Mouse (Mus musculus) liver, embryonic 15.5 days (tissue): ENCODE measurements around the gene Ccdc88c. TPM values are rescaled to one million over a fixed set of nuclear protein-coding genes. Genes with fewer than 3 reads are reported as not detected.

Experiments
- ATAC-seq: fragments of 200-750 bp; cut with Nextera tagmentation; 2 replicates; pipeline ENCODE4 v1.8.0; 2017; ENCODE audit warnings: moderate number of reproducible peaks, mild to moderate bottlenecking, moderate library complexity; ENCODE audit not compliant: insufficient read depth
- H3K27ac ChIP-seq: fragments of 300-500 bp; sonication (generic); replicated peaks from 2 replicates; pipeline ENCODE4 v1.5.1; 2015; ENCODE audit warnings: mild to moderate bottlenecking, inconsistent platforms
- H3K27me3 ChIP-seq: fragments of 300-500 bp; sonication (generic); 2 replicates; pipeline ENCODE4 v1.6.1; 2015; ENCODE audit warnings: mild to moderate bottlenecking, inconsistent platforms
- H3K36me3 ChIP-seq: fragments of 300-500 bp; sonication (generic); replicated peaks from 2 replicates; pipeline ENCODE4 v1.6.1; 2015; ENCODE audit warnings: moderate library complexity, mild to moderate bottlenecking, inconsistent platforms
- H3K4me1 ChIP-seq: fragments of 300-500 bp; sonication (generic); replicated peaks from 2 replicates; pipeline ENCODE4 v1.6.1; 2015; ENCODE audit warnings: inconsistent platforms
- H3K4me2 ChIP-seq: fragments of 300-500 bp; sonication (generic); 2 replicates; pipeline ENCODE4 v1.6.1; 2015; ENCODE audit warnings: moderate library complexity, mild to moderate bottlenecking, inconsistent platforms
- H3K4me3 ChIP-seq: fragments of 300-500 bp; sonication (generic); replicated peaks from 2 replicates; pipeline ENCODE4 v1.5.1; 2015; ENCODE audit warnings: mild to moderate bottlenecking, inconsistent platforms
- H3K9ac ChIP-seq: fragments of 300-500 bp; sonication (generic); 2 replicates; pipeline ENCODE4 v1.6.1; 2015; ENCODE audit warnings: moderate library complexity, mild to moderate bottlenecking, inconsistent platforms
- H3K9me3 ChIP-seq: fragments of 300-500 bp; sonication (generic); replicated peaks from 2 replicates; pipeline ENCODE4 v1.6.1; 2016; ENCODE audit warnings: inconsistent platforms
- WGBS: fragments of 180-500 bp; shearing (Covaris S2); methylation state at CpG from one replicate; pipeline ENCODE4 v1.1.7; 2015; ENCODE audit warnings: mixed read lengths; ENCODE audit not compliant: insufficient replicate concordance; 5-methylcytosine and 5-hydroxymethylcytosine counted together
- polyA plus RNA-seq: library from polyadenylated mRNA; unstranded; fragments of >200 nt; fragmentation: Nextera tagmentation; extraction: Ambion mirVana; gene quantifications from 2 replicates; pipeline ENCODE4 v1.2.1, GENCODE M21; 2015

The Ccdc88c gene
- 5.5 TPM in 2 replicates for polyA plus RNA-seq

GRCm38 (mm10) chr12:101028954-101029731 lies at the start of gene Ccdc88c:
Ccdc88c (minus strand) TSS chr12:101029056.
- Histone ChIP-seq H3K36me3 (peaks cover 6% of the 10 kb centered on the region), H3K4me2 (peak within 1 kb of the TSS; percentile 98), H3K27me3 (no peaks in the 10 kb centered on the region), H3K9me3 (no peaks in the 10 kb centered on the region), H3K27ac (peak within 1 kb of the TSS; percentile 95), H3K4me3 (peak within 1 kb of the TSS; percentile 89), H3K4me1 (peaks cover 57% of the 10 kb centered on the region), H3K9ac (peak within 1 kb of the TSS; percentile 95)
- ATAC-seq = peak; percentile 85
- WGBS = 1% methylated on average over 50 of the region's 56 CpGs

- H3K4me2 ChIP-seq = no peak overlapping the region; the same call in 1 of the 2 replicates
- ATAC-seq = peak; percentile 49; the same call in 1 of the 2 replicates
- peaks cover 54% of the 10 kb centered on the region for H3K4me1 ChIP-seq
- no peak overlapping the region for H3K27ac ChIP-seq
- peaks cover 39% of the 10 kb centered on the region for H3K36me3 ChIP-seq
- no peak overlapping the region for H3K4me3 ChIP-seq
- H3K9me3 ChIP-seq = no peaks in the 10 kb centered on the region
- H3K27me3 ChIP-seq = no peaks in the 10 kb centered on the region
- H3K9ac ChIP-seq = no peak overlapping the region
Measured at GRCm38 (mm10) chr12:101077955-101078354, 49.1 kb upstream of the Ccdc88c start.

GRCm38 (mm10) chr12:101075433-101075832 lies 46.6 kb upstream of the Ccdc88c start:
- 70% methylated on average over 3 of the region's 3 CpGs for WGBS
- H3K9me3 ChIP-seq = no peaks in the 10 kb centered on the region
- H3K4me2 ChIP-seq = no peak overlapping the region
- ATAC-seq = no peak
- peaks cover 38% of the 10 kb centered on the region for H3K36me3 ChIP-seq
- no peak overlapping the region for H3K27ac ChIP-seq
- H3K27me3 ChIP-seq = no peaks in the 10 kb centered on the region
- H3K9ac ChIP-seq = no peak overlapping the region
- peaks cover 41% of the 10 kb centered on the region for H3K4me1 ChIP-seq
- no peak overlapping the region for H3K4me3 ChIP-seq

GRCm38 (mm10) chr12:101074821-101075429 lies 46.1 kb upstream of the Ccdc88c start:
- peaks cover 33% of the 10 kb centered on the region for H3K36me3 ChIP-seq

GRCm38 (mm10) chr12:101069813-101070212 lies 41.0 kb upstream of the Ccdc88c start:
- Histone ChIP-seq H3K27ac (no peak overlapping the region), H3K36me3 (peaks cover 37% of the 10 kb centered on the region), H3K4me1 (peaks cover 8% of the 10 kb centered on the region), H3K9ac (no peak overlapping the region), H3K9me3 (no peaks in the 10 kb centered on the region), H3K4me2 (no peak overlapping the region), H3K27me3 (no peaks in the 10 kb centered on the region), H3K4me3 (no peak overlapping the region)
- ATAC-seq = no peak
- WGBS = 64% methylated on average over 1 of the region's 1 CpGs

More at GRCm38 (mm10) chr12:101074821-101075429, 46.1 kb upstream of the Ccdc88c start:
- no peak for ATAC-seq
- Histone ChIP-seq H3K4me2 (no peak overlapping the region), H3K4me3 (no peak overlapping the region), H3K27ac (no peak overlapping the region), H3K27me3 (no peaks in the 10 kb centered on the region), H3K9ac (no peak overlapping the region), H3K4me1 (peaks cover 36% of the 10 kb centered on the region), H3K9me3 (no peaks in the 10 kb centered on the region)
- WGBS = 77% methylated on average over 4 of the region's 4 CpGs

- H3K4me3 ChIP-seq = no peak overlapping the region
- H3K4me1 ChIP-seq = no peaks in the 10 kb centered on the region; the same call in none of the 2 replicates
- no peak overlapping the region for H3K4me2 ChIP-seq
- no peak overlapping the region for H3K27ac ChIP-seq
- H3K9me3 ChIP-seq = no peaks in the 10 kb centered on the region
- no peaks in the 10 kb centered on the region for H3K27me3 ChIP-seq
- H3K36me3 ChIP-seq = peaks cover 70% of the 10 kb centered on the region
- H3K9ac ChIP-seq = no peak overlapping the region
- 89% methylated on average over 1 of the region's 1 CpGs for WGBS
- ATAC-seq = no peak
Measured at GRCm38 (mm10) chr12:101066329-101066728, 37.5 kb upstream of the Ccdc88c start.

- Histone ChIP-seq H3K27me3 (no peaks in the 10 kb centered on the region), H3K4me2 (no peak overlapping the region), H3K27ac (no peak overlapping the region), H3K4me1 (no peaks in the 10 kb centered on the region), H3K9ac (no peak overlapping the region), H3K36me3 (peaks cover 62% of the 10 kb centered on the region), H3K9me3 (no peaks in the 10 kb centered on the region), H3K4me3 (no peak overlapping the region)
- ATAC-seq = no peak
Measured at GRCm38 (mm10) chr12:101039956-101040355, 11.1 kb upstream of the Ccdc88c start.

- under 1% methylated on average over 67 of the region's 67 CpGs for WGBS
- peak overlapping the region; percentile 89 for H3K4me3 ChIP-seq
Measured at GRCm38 (mm10) chr12:101028247-101028953, 456 bp downstream of the Ccdc88c start.

GRCm38 (mm10) chr12:101027451-101028246 lies 1.2 kb downstream of the Ccdc88c start:
- Histone ChIP-seq H3K9me3 (no peaks in the 10 kb centered on the region), H3K4me1 (peaks cover 70% of the 10 kb centered on the region), H3K4me2 (peak overlapping the region; percentile 98), H3K27me3 (no peaks in the 10 kb centered on the region), H3K36me3 (peaks cover 13% of the 10 kb centered on the region), H3K4me3 (peak overlapping the region; percentile 89), H3K9ac (peak overlapping the region; percentile 95), H3K27ac (peak overlapping the region; percentile 95)
- ATAC-seq = no peak
- 2% methylated on average over 19 of the region's 19 CpGs for WGBS

More at GRCm38 (mm10) chr12:101028247-101028953, 456 bp downstream of the Ccdc88c start:
- H3K27me3 ChIP-seq = no peaks in the 10 kb centered on the region
- ATAC-seq = no peak
- H3K4me2 ChIP-seq = peak overlapping the region; percentile 98
- H3K36me3 ChIP-seq = peaks cover 6% of the 10 kb centered on the region
- H3K9me3 ChIP-seq = no peaks in the 10 kb centered on the region
- peak overlapping the region; percentile 95 for H3K27ac ChIP-seq
- H3K9ac ChIP-seq = peak overlapping the region; percentile 95
- peaks cover 64% of the 10 kb centered on the region for H3K4me1 ChIP-seq

- peaks cover 70% of the 10 kb centered on the region for H3K4me1 ChIP-seq
Measured at GRCm38 (mm10) chr12:101026946-101027345, 1.9 kb downstream of the Ccdc88c start.

More at GRCm38 (mm10) chr12:101026946-101027345, 1.9 kb downstream of the Ccdc88c start:
- 40% methylated on average over 14 of the region's 14 CpGs for WGBS
- Histone ChIP-seq H3K27ac (peak overlapping the region; percentile 95), H3K9me3 (no peaks in the 10 kb centered on the region), H3K9ac (peak overlapping the region; percentile 95), H3K27me3 (no peaks in the 10 kb centered on the region), H3K36me3 (peaks cover 20% of the 10 kb centered on the region), H3K4me2 (peak overlapping the region; percentile 98), H3K4me3 (peak overlapping the region; percentile 89)
- no peak for ATAC-seq
